In the genomic region with DNA sequence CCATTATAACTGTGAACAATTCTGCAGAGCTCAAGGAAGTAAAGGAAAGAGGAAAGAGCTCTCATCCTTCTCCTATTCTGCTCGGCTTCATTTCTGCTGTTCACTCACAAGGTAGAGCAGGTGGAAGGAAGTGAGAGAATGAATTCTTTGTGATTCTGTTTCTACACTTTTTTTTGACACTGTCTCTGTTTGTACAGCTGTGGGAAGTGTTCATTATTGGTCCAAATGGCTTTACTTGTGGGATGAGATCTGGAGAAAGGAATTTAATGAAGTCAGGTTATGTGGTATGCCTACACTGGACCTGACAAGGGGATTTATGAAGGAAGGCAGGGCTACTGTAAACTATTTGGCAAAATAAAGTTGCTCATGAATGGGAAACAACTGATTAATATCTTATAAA, we compare ENCODE assay signal across 33 mouse cellular contexts. TPM values are rescaled to one million over a fixed set of nuclear protein-coding genes. Genes with fewer than 3 reads are reported as not detected.
DNase-seq lines count a peak whose midpoint lies in the region; ATAC-seq and TF ChIP-seq lines count a peak whose summit lies in the region.
"Had no signal": no experiment of that assay in that cellular context is flagged by ENCODE, and none has a peak within 500 bp of the region (broad histone marks: within the 10 kb centered on the region; RNA-seq: fewer than 3 reads in every experiment).

No protein-coding gene starts in this region.

- H3K27ac ChIP-seq in kidney, postnatal 0 days = no peak overlapping the region
- no peak overlapping the region for H3K27ac ChIP-seq in kidney, embryonic 14.5 days (ENCODE audit: low read depth, low read length)
- H3K27ac ChIP-seq in midbrain, embryonic 11.5 days (ENCODE audit: low read depth, low read length) = no peak overlapping the region
- H3K27ac ChIP-seq in midbrain, embryonic 10.5 days (replicated peaks) = no peak overlapping the region
- H3K27ac ChIP-seq: gastrocnemius, adult 2 months; hindbrain, embryonic 12.5 days had no signal

- 36% methylated on average over 1 of the region's 1 CpGs for WGBS in kidney, postnatal 0 days
- 63% methylated on average over 1 of the region's 1 CpGs for WGBS in kidney, embryonic 14.5 days
- 85% methylated on average over 1 of the region's 1 CpGs for WGBS in midbrain, embryonic 11.5 days
- 81% methylated on average over 1 of the region's 1 CpGs for WGBS in midbrain, embryonic 10.5 days

- DNase-seq in kidney, postnatal 0 days (ENCODE audit: low spot score) = peak; percentile 4
- DNase-seq in midbrain, embryonic 11.5 days (ENCODE audit: low spot score, missing footprints) = peak; percentile 69
- DNase-seq in midbrain, embryonic 10.5 days (ENCODE audit: low spot score) = no peak
- DNase-seq in fibroblast of lung, adult 2 months (ENCODE audit: low read depth) = peak; percentile 6
- no peak for DNase-seq in heart, postnatal 10 days
- DNase-seq in heart, postnatal 25 days (ENCODE audit: low spot score) = no peak
- no peak for DNase-seq in lung, postnatal 10 days
- DNase-seq: adrenal gland, postnatal 10 days; adrenal gland, postnatal 36 days; B cell, adult 2 months; cerebellum, adult 18-20 months; cerebellum, adult 9-10 months; cerebellum, postnatal 14 days; forebrain, postnatal 0 days; gastrocnemius, adult 2 months; gastrocnemius, postnatal 14 days; heart, adult 11 months had no signal

- H3K4me1 ChIP-seq in kidney, postnatal 0 days (replicated peaks; ENCODE audit: insufficient read depth, low read length) = no peaks in the 10 kb centered on the region
- H3K4me1 ChIP-seq in kidney, embryonic 14.5 days (ENCODE audit: control insufficient read depth, insufficient read depth, low read length) = no peaks in the 10 kb centered on the region
- H3K4me1 ChIP-seq in midbrain, embryonic 11.5 days (ENCODE audit: control insufficient read depth, insufficient read depth, low read length) = no peaks in the 10 kb centered on the region
- no peaks in the 10 kb centered on the region for H3K4me1 ChIP-seq in midbrain, embryonic 10.5 days
- H3K4me1 ChIP-seq: hindbrain, embryonic 12.5 days had no signal

- H3K9ac ChIP-seq in kidney, postnatal 0 days (ENCODE audit: low read depth, low read length) = no peak overlapping the region
- no peak overlapping the region for H3K9ac ChIP-seq in kidney, embryonic 14.5 days (ENCODE audit: low read depth, low read length)
- H3K9ac ChIP-seq in midbrain, embryonic 11.5 days (ENCODE audit: low read length) = no peak overlapping the region
- H3K9ac ChIP-seq: forebrain, postnatal 0 days; hindbrain, embryonic 12.5 days had no signal

- ATAC-seq in kidney, postnatal 0 days (replicated peaks; ENCODE audit: low FRiP score, low read depth) = no peak
- no peak for ATAC-seq in kidney, embryonic 14.5 days (ENCODE audit: low FRiP score, low TSS enrichment)
- no peak for ATAC-seq in midbrain, embryonic 11.5 days (ENCODE audit: low FRiP score)
- ATAC-seq: CD4-positive, CD25-positive, alpha-beta regulatory T cell, adult 4 months; forebrain, embryonic 14.5 days; forebrain, postnatal 0 days; hindbrain, embryonic 16.5 days had no signal

- H3K4me2 ChIP-seq in kidney, postnatal 0 days (ENCODE audit: low read length) = no peak overlapping the region
- H3K4me2 ChIP-seq in kidney, embryonic 14.5 days (replicated peaks; ENCODE audit: low read depth, low read length) = no peak overlapping the region
- H3K4me2 ChIP-seq in midbrain, embryonic 11.5 days = no peak overlapping the region
- H3K4me2 ChIP-seq: heart, embryonic 11.5 days; hindbrain, embryonic 12.5 days had no signal

- H3K27me3 ChIP-seq in kidney, postnatal 0 days (ENCODE audit: insufficient read depth, low read length) = no peaks in the 10 kb centered on the region
- H3K27me3 ChIP-seq in kidney, embryonic 14.5 days (ENCODE audit: control insufficient read depth, insufficient read depth, low read length) = no peaks in the 10 kb centered on the region
- H3K27me3 ChIP-seq in midbrain, embryonic 11.5 days (ENCODE audit: control insufficient read depth, insufficient read depth, low read length) = no peaks in the 10 kb centered on the region
- H3K27me3 ChIP-seq in midbrain, embryonic 10.5 days (ENCODE audit: low read depth, poor library complexity, severe bottlenecking) = no peaks in the 10 kb centered on the region
- H3K27me3 ChIP-seq: hindbrain, embryonic 12.5 days had no signal

- intact Hi-C loops in heart, postnatal 10 days (cut with DNase I) = no loop called here
- intact Hi-C loops in heart, postnatal 25 days (cut with DNase I) = no loop called here

- H3K36me3 ChIP-seq in kidney, postnatal 0 days (ENCODE audit: insufficient read depth, low read length) = no peaks in the 10 kb centered on the region
- no peaks in the 10 kb centered on the region for H3K36me3 ChIP-seq in kidney, embryonic 14.5 days (ENCODE audit: control insufficient read depth, insufficient read depth, low read length)
- H3K36me3 ChIP-seq in midbrain, embryonic 11.5 days (ENCODE audit: control insufficient read depth, insufficient read depth, low read length) = no peaks in the 10 kb centered on the region
- H3K36me3 ChIP-seq in midbrain, embryonic 10.5 days = no peaks in the 10 kb centered on the region
- H3K36me3 ChIP-seq: hindbrain, embryonic 12.5 days had no signal

- no peak for TF ChIP-seq CTCF in kidney, postnatal 0 days (IDR thresholded peaks at IDR 0.05; ENCODE audit: low read depth)

- H3K9me3 ChIP-seq in kidney, postnatal 0 days (replicated peaks; ENCODE audit: low read length) = no peaks in the 10 kb centered on the region
- no peaks in the 10 kb centered on the region for H3K9me3 ChIP-seq in kidney, embryonic 14.5 days (ENCODE audit: control insufficient read depth, low read length)
- H3K9me3 ChIP-seq in midbrain, embryonic 11.5 days (ENCODE audit: control insufficient read depth, low read length) = no peaks in the 10 kb centered on the region
- no peaks in the 10 kb centered on the region for H3K9me3 ChIP-seq in midbrain, embryonic 10.5 days (replicated peaks)
- H3K9me3 ChIP-seq: hindbrain, embryonic 12.5 days had no signal

- H3K4me3 ChIP-seq in kidney, postnatal 0 days (replicated peaks; ENCODE audit: low read depth, low read length) = no peak overlapping the region
- no peak overlapping the region for H3K4me3 ChIP-seq in kidney, embryonic 14.5 days (ENCODE audit: low read length)
- no peak overlapping the region for H3K4me3 ChIP-seq in midbrain, embryonic 11.5 days (ENCODE audit: low read depth, low read length)
- no peak overlapping the region for H3K4me3 ChIP-seq in midbrain, embryonic 10.5 days
- H3K4me3 ChIP-seq: gastrocnemius, adult 2 months; hindbrain, embryonic 12.5 days had no signal

RNA-seq across cellular contexts. Expression of a gene that starts 23.9 kb away (rescaled TPM):
- polyA plus RNA-seq in kidney, postnatal 0 days (2015; fragmentation: Nextera tagmentation; extraction: Ambion mirVana) = not detected in 2 replicates
- polyA plus RNA-seq in kidney, embryonic 14.5 days (2014; fragmentation: Nextera tagmentation; extraction: Ambion mirVana) = 0.11 TPM in 1 of 2 replicates, not detected in the other
- polyA plus RNA-seq in midbrain, embryonic 11.5 days (2014; fragmentation: Nextera tagmentation; extraction: Ambion mirVana) = not detected in 2 replicates
- not detected in 2 replicates for polyA plus RNA-seq in midbrain, embryonic 10.5 days (2016; fragmentation: Nextera tagmentation; extraction: Ambion mirVana)
- not detected for total RNA-seq in heart, postnatal 10 days (2021)
- total RNA-seq in heart, postnatal 25 days (2021) = not detected
- total RNA-seq: adrenal gland, adult 18-20 months; adrenal gland, postnatal 10 days; adrenal gland, postnatal 36 days; forebrain, postnatal 0 days; gastrocnemius, adult 2 months; gastrocnemius, postnatal 14 days; gastrocnemius, postnatal 4 days; MEL had no signal
- polyA plus RNA-seq: embryonic facial prominence, embryonic 11.5 days; embryonic facial prominence, embryonic 14.5 days; forebrain, embryonic 11.5 days; forebrain, embryonic 14.5 days; forebrain, postnatal 0 days; heart, postnatal 0 days; hindbrain, embryonic 12.5 days; hindbrain, embryonic 16.5 days had no signal

RNA-seq across cellular contexts. Expression of a gene that starts 52.7 kb away (rescaled TPM):
- polyA plus RNA-seq in kidney, postnatal 0 days (2015; fragmentation: Nextera tagmentation; extraction: Ambion mirVana) = 0.61 and 0.83 TPM in 2 replicates
- 0.31 TPM in 1 of 2 replicates, not detected in the other for polyA plus RNA-seq in kidney, embryonic 14.5 days (2014; fragmentation: Nextera tagmentation; extraction: Ambion mirVana)
- polyA plus RNA-seq in midbrain, embryonic 11.5 days (2014; fragmentation: Nextera tagmentation; extraction: Ambion mirVana) = not detected in 2 replicates
- polyA plus RNA-seq in midbrain, embryonic 10.5 days (2016; fragmentation: Nextera tagmentation; extraction: Ambion mirVana) = not detected in 2 replicates
- not detected for total RNA-seq in heart, postnatal 10 days (2021)
- total RNA-seq in heart, postnatal 25 days (2021) = not detected
- total RNA-seq: adrenal gland, adult 18-20 months; adrenal gland, postnatal 36 days; forebrain, postnatal 0 days; gastrocnemius, adult 2 months; heart, adult 8-10 months; hematopoietic stem cell, adult 5-6 weeks had no signal
- polyA plus RNA-seq: embryonic facial prominence, embryonic 11.5 days; forebrain, embryonic 11.5 days; forebrain, embryonic 14.5 days; frontal cortex, adult 2 months; hindbrain, embryonic 12.5 days had no signal

Comparison
In these comparisons a context has a peak if more than half of its experiments do, and no peak if none do; other contexts are left out.
1. DNase-seq: peak in kidney, postnatal 0 days (single experiment), midbrain, embryonic 11.5 days (single experiment) and fibroblast of lung, adult 2 months (single experiment); none in midbrain, embryonic 10.5 days (single experiment), heart, postnatal 10 days (0 of 2), heart, postnatal 25 days (single experiment) and lung, postnatal 10 days (single experiment).